In genomic region chr12:117280790-117281189, GRCm38 (mm10) we compare ENCODE assay signal across 28 mouse cellular contexts.
"Had no signal": no experiment of that assay in that cellular context is flagged by ENCODE, and none has a peak within 500 bp of the region (broad histone marks: within the 10 kb centered on the region; RNA-seq: fewer than 3 reads in every experiment).

No protein-coding gene starts in this region.

- ATAC-seq: forebrain, embryonic 13.5 days; forebrain, embryonic 14.5 days; forebrain, embryonic 15.5 days; forebrain, embryonic 16.5 days; forebrain, postnatal 0 days had no signal

- H3K4me1 ChIP-seq: embryonic facial prominence, embryonic 10.5 days; embryonic facial prominence, embryonic 12.5 days; embryonic facial prominence, embryonic 13.5 days; embryonic facial prominence, embryonic 15.5 days; forebrain, embryonic 10.5 days; forebrain, embryonic 12.5 days; forebrain, embryonic 13.5 days; forebrain, embryonic 15.5 days had no signal

- H3K9ac ChIP-seq: embryonic facial prominence, embryonic 12.5 days; embryonic facial prominence, embryonic 13.5 days; embryonic facial prominence, embryonic 15.5 days; forebrain, embryonic 12.5 days; forebrain, embryonic 13.5 days; forebrain, embryonic 15.5 days; forebrain, postnatal 0 days had no signal

- H3K36me3 ChIP-seq: embryonic facial prominence, embryonic 12.5 days; embryonic facial prominence, embryonic 13.5 days; embryonic facial prominence, embryonic 15.5 days had no signal

- DNase-seq: cerebellum, adult 8-10 months; cerebellum, adult 9-10 months; cerebellum, adult 9-11 months; cerebellum, postnatal 10 days; cerebellum, postnatal 14 days; cerebellum, postnatal 25 days; cerebellum, postnatal 36 days; embryo, embryonic 11 days; forebrain, postnatal 0 days; gastrocnemius, adult 2 months; gastrocnemius, postnatal 10 days; gastrocnemius, postnatal 14 days; gastrocnemius, postnatal 25 days; gastrocnemius, postnatal 36 days; heart, adult 11 months; heart, adult 18-20 months; heart, adult 2 months had no signal

- H3K4me3 ChIP-seq: embryonic facial prominence, embryonic 10.5 days; embryonic facial prominence, embryonic 12.5 days; embryonic facial prominence, embryonic 13.5 days; embryonic facial prominence, embryonic 15.5 days; erythroblast, embryonic 14.5 days; forebrain, embryonic 10.5 days; forebrain, embryonic 12.5 days; forebrain, embryonic 13.5 days; forebrain, embryonic 15.5 days; gastrocnemius, adult 2 months; heart, adult 2 months had no signal

- H3K27ac ChIP-seq: embryonic facial prominence, embryonic 10.5 days; embryonic facial prominence, embryonic 12.5 days; embryonic facial prominence, embryonic 13.5 days; embryonic facial prominence, embryonic 15.5 days; forebrain, embryonic 10.5 days; forebrain, embryonic 12.5 days; forebrain, embryonic 13.5 days; forebrain, embryonic 15.5 days; gastrocnemius, adult 2 months; heart, adult 2 months had no signal

- H3K4me2 ChIP-seq: embryonic facial prominence, embryonic 12.5 days; embryonic facial prominence, embryonic 13.5 days; embryonic facial prominence, embryonic 15.5 days; forebrain, embryonic 12.5 days; forebrain, embryonic 13.5 days; forebrain, embryonic 15.5 days had no signal

- H3K27me3 ChIP-seq: embryonic facial prominence, embryonic 12.5 days; embryonic facial prominence, embryonic 13.5 days; embryonic facial prominence, embryonic 15.5 days; forebrain, embryonic 12.5 days; forebrain, embryonic 13.5 days; forebrain, embryonic 15.5 days had no signal

- H3K9me3 ChIP-seq: embryonic facial prominence, embryonic 10.5 days; embryonic facial prominence, embryonic 12.5 days; embryonic facial prominence, embryonic 13.5 days; embryonic facial prominence, embryonic 15.5 days; forebrain, embryonic 10.5 days; forebrain, embryonic 12.5 days; forebrain, embryonic 13.5 days; forebrain, embryonic 15.5 days had no signal
